Comparison of ENCODE assay signal across 14 mouse cellular contexts in genomic region chr1:168046347-168046746, GRCm38 (mm10).
DNase-seq lines count a peak whose midpoint lies in the region; ATAC-seq and TF ChIP-seq lines count a peak whose summit lies in the region.
"Had no signal": no experiment of that assay in that cellular context is flagged by ENCODE, and none has a peak within 500 bp of the region (broad histone marks: within the 10 kb centered on the region; RNA-seq: fewer than 3 reads in every experiment).

No protein-coding gene starts in this region.

- H3K27ac ChIP-seq in forebrain, embryonic 12.5 days, result peak overlapping the region; percentile 78
- no peak overlapping the region for H3K27ac ChIP-seq in layer of hippocampus, adult 2 months
- peak overlapping the region; percentile 68 for H3K27ac ChIP-seq in neural tube, embryonic 15.5 days (replicated peaks)
- H3K27ac ChIP-seq in kidney, adult 2 months (ENCODE audit: insufficient read depth, low read depth, low read length), result no peak overlapping the region

- no peak overlapping the region for H3K4me3 ChIP-seq in forebrain, embryonic 12.5 days (replicated peaks)
- no peak overlapping the region for H3K4me3 ChIP-seq in layer of hippocampus, adult 2 months
- H3K4me3 ChIP-seq in neural tube, embryonic 15.5 days (replicated peaks), result no peak overlapping the region
- H3K4me3 ChIP-seq in kidney, adult 2 months (ENCODE audit: insufficient read depth, low read depth, low read length), result no peak overlapping the region
- H3K4me3 ChIP-seq: megakaryocyte, embryonic 14.5 days had no signal

- no peaks in the 10 kb centered on the region for H3K27me3 ChIP-seq in forebrain, embryonic 12.5 days
- H3K27me3 ChIP-seq in neural tube, embryonic 15.5 days (replicated peaks), result no peaks in the 10 kb centered on the region
- no peaks in the 10 kb centered on the region for H3K27me3 ChIP-seq in kidney, adult 2 months (replicated peaks; ENCODE audit: control insufficient read depth, insufficient read depth, low read length)
- H3K27me3 ChIP-seq: CH12.LX; megakaryocyte, embryonic 14.5 days had no signal

- no peaks in the 10 kb centered on the region for H3K36me3 ChIP-seq in forebrain, embryonic 12.5 days (replicated peaks)
- H3K36me3 ChIP-seq in neural tube, embryonic 15.5 days, result no peaks in the 10 kb centered on the region
- no peaks in the 10 kb centered on the region for H3K36me3 ChIP-seq in kidney, adult 2 months (ENCODE audit: control insufficient read depth, insufficient read depth, low read length)

- TF ChIP-seq POLR2A in kidney, adult 2 months (IDR thresholded peaks at IDR 0.05; ENCODE audit: low read depth, low read length), result no peak

- no peak overlapping the region for H3K9ac ChIP-seq in forebrain, embryonic 12.5 days
- no peak overlapping the region for H3K9ac ChIP-seq in neural tube, embryonic 15.5 days (replicated peaks)

- ATAC-seq in forebrain, embryonic 12.5 days (ENCODE audit: low FRiP score), result peak; percentile 87
- peak; percentile 85 for ATAC-seq in neural tube, embryonic 15.5 days (ENCODE audit: low FRiP score)
- no peak for ATAC-seq in monocyte, adult 5-6 weeks (replicated peaks; ENCODE audit: insufficient number of reproducible peaks, low FRiP score, low TSS enrichment, poor library complexity, severe bottlenecking)

- H3K4me2 ChIP-seq in forebrain, embryonic 12.5 days, result peak overlapping the region; percentile 8; the same call in 1 of the 2 replicates
- no peak overlapping the region for H3K4me2 ChIP-seq in neural tube, embryonic 15.5 days
- H3K4me2 ChIP-seq: liver, embryonic 11.5 days had no signal

- 41% methylated on average over 7 of the region's 7 CpGs for WGBS in forebrain, embryonic 12.5 days
- WGBS in neural tube, embryonic 15.5 days, result 24% methylated on average over 7 of the region's 7 CpGs
- WGBS in kidney, adult 2 months, result 68% methylated on average over 7 of the region's 7 CpGs

- intact Hi-C loops in left cerebral cortex, postnatal 10 days (cut with DNase I), result no loop called here
- intact Hi-C loops in left cerebral cortex, postnatal 25 days (cut with DNase I), result no loop called here

- TF ChIP-seq CTCF in layer of hippocampus, adult 2 months (conservative IDR thresholded peaks at IDR 0.05), result no peak
- no peak for TF ChIP-seq CTCF in kidney, adult 2 months (conservative IDR thresholded peaks at IDR 0.05; ENCODE audit: insufficient read depth, insufficient read length, low read depth, low read length)

- no peaks in the 10 kb centered on the region for H3K9me3 ChIP-seq in forebrain, embryonic 12.5 days
- no peaks in the 10 kb centered on the region for H3K9me3 ChIP-seq in neural tube, embryonic 15.5 days (replicated peaks)

- DNase-seq in left cerebral cortex, postnatal 10 days (ENCODE audit: extremely low spot score in 1 of 2, low spot score in 2 of 2), result peak; percentile 30 to 37
- no peak for DNase-seq in left cerebral cortex, postnatal 25 days (ENCODE audit: low spot score in 2 of 2)
- DNase-seq in layer of hippocampus, adult 2 months (ENCODE audit: low spot score in 2 of 2), result peak; percentile 39 to 49
- DNase-seq in kidney, adult 2 months, result no peak
- no peak for DNase-seq in B cell, adult 2 months
- DNase-seq: heart, adult 18-20 months; kidney, postnatal 25 days; thymus, adult 18-20 months had no signal

- H3K4me1 ChIP-seq in forebrain, embryonic 12.5 days, result peaks cover 28% of the 10 kb centered on the region
- peaks cover 28% of the 10 kb centered on the region for H3K4me1 ChIP-seq in neural tube, embryonic 15.5 days
- no peaks in the 10 kb centered on the region for H3K4me1 ChIP-seq in kidney, adult 2 months (ENCODE audit: control insufficient read depth, insufficient read depth, low read length)
- H3K4me1 ChIP-seq: megakaryocyte, embryonic 14.5 days had no signal

Comparison
In these comparisons a context has a peak if more than half of its experiments do, and no peak if none do; other contexts are left out.
1. DNase-seq: peak in left cerebral cortex, postnatal 10 days (2 of 2) and layer of hippocampus, adult 2 months (2 of 2); none in left cerebral cortex, postnatal 25 days (0 of 2), kidney, adult 2 months (single experiment) and B cell, adult 2 months (0 of 2).
2. H3K27ac ChIP-seq: peak in forebrain, embryonic 12.5 days (single experiment) and neural tube, embryonic 15.5 days (single experiment); none in layer of hippocampus, adult 2 months (single experiment) and kidney, adult 2 months (single experiment).